Mouse (Mus musculus) embryonic facial prominence, embryonic 12.5 days (tissue): ENCODE measurements at regions not wholly inside any gene's neighbourhood (a gene's known extent, or its start where the extent isn't known, plus 50 kb on each side); places are given as distances from the start of the nearest gene placed in this dataset.

Experiments
- ATAC-seq: fragments of 200-750 bp; cut with Nextera tagmentation; 2 replicates; pipeline ENCODE4 v1.8.0; 2017; ENCODE audit not compliant: insufficient number of reproducible peaks, insufficient read depth, low FRiP score, low TSS enrichment
- H3K27ac ChIP-seq: fragments of 300-500 bp; sonication (generic); 2 replicates; pipeline ENCODE4 v1.5.1; 2016; ENCODE audit warnings: mild to moderate bottlenecking
- H3K27me3 ChIP-seq: fragments of 300-500 bp; sonication (generic); 2 replicates; pipeline ENCODE4 v1.6.1; 2016; ENCODE audit warnings: mild to moderate bottlenecking, moderate library complexity
- H3K36me3 ChIP-seq: fragments of 300-500 bp; sonication (generic); 2 replicates; pipeline ENCODE4 v1.6.1; 2016; ENCODE audit warnings: mild to moderate bottlenecking
- H3K4me1 ChIP-seq: fragments of 300-500 bp; sonication (generic); 2 replicates; pipeline ENCODE4 v1.6.1; 2016
- H3K4me2 ChIP-seq: fragments of 300-500 bp; sonication (generic); replicated peaks from 2 replicates; pipeline ENCODE4 v1.6.1; 2016; ENCODE audit warnings: mild to moderate bottlenecking, moderate library complexity
- H3K4me3 ChIP-seq: fragments of 300-500 bp; sonication (generic); 2 replicates; pipeline ENCODE4 v1.5.1; 2016; ENCODE audit warnings: mild to moderate bottlenecking
- H3K9ac ChIP-seq: fragments of 300-500 bp; sonication (generic); 2 replicates; pipeline ENCODE4 v1.6.1; 2016; ENCODE audit warnings: mild to moderate bottlenecking, moderate library complexity
- H3K9me3 ChIP-seq: fragments of 300-500 bp; sonication (generic); 2 replicates; pipeline ENCODE4 v1.6.1; 2016; ENCODE audit warnings: mild to moderate bottlenecking, moderate library complexity
- WGBS: fragments of 180-500 bp; shearing (Covaris S2); methylation state at CpG from one replicate; pipeline ENCODE4 v1.1.7; 2016; 5-methylcytosine and 5-hydroxymethylcytosine counted together

DNA sequence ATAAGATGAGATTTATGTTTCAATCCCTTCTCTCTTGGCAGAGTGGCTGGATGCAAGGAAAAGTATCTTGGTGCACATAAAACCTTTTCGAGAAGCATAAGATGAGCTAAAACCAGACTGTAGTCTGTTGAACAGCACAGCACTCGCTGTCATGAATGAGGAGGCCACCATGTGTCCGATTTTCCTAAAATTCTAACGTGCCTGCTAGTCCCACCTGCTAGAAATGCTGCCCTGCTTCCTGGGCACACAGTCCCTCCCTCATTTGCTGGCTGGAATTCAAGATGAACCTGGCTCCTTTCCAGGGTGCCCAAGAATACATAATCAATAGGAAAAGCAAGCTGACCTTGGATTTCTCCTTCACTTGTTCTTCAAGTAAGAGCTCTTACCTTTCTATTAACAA is 501.4 kb upstream of the Map3k7 start:
- H3K27ac ChIP-seq = no peak overlapping the region
- H3K4me2 ChIP-seq = no peak overlapping the region
- WGBS = 82% methylated on average over 4 of the region's 4 CpGs
- H3K36me3 ChIP-seq = no peaks in the 10 kb centered on the region
- H3K9ac ChIP-seq = no peak overlapping the region
- ATAC-seq = no peak
- no peaks in the 10 kb centered on the region for H3K9me3 ChIP-seq
- no peak overlapping the region for H3K4me3 ChIP-seq
- H3K27me3 ChIP-seq = no peaks in the 10 kb centered on the region
- no peaks in the 10 kb centered on the region for H3K4me1 ChIP-seq

DNA sequence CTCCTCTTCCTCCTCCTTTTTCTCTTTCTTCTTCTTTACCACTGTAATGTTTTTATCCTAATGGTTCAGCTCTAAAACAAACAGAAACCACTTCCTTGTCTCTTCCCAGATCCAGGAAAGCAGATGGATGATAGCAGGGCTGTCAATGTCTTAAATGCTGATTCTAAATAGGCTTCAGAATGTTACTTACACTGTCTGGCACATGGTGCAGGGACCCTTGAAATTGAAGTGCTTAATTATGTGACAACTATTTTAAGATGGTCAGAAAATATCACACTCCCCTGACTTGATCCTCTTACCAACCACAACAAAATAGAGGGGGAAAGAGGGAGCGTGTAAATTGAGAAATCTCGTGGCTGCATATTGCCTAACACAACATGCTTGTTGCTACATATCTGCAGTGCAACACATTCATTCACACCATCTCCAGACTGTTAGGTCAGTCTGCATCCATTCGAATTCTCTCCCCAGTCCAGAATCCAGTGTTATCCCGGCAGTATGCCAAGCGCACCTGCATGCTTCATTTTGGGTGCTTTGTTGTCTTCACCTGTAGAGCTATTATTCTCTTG is 500.7 kb upstream of the Map3k7 start:
- Histone ChIP-seq H3K27me3 (no peaks in the 10 kb centered on the region), H3K4me1 (no peaks in the 10 kb centered on the region), H3K9ac (no peak overlapping the region), H3K9me3 (no peaks in the 10 kb centered on the region), H3K27ac (no peak overlapping the region), H3K36me3 (no peaks in the 10 kb centered on the region), H3K4me3 (no peak overlapping the region), H3K4me2 (no peak overlapping the region)
- ATAC-seq = no peak
- 82% methylated on average over 5 of the region's 5 CpGs for WGBS

DNA sequence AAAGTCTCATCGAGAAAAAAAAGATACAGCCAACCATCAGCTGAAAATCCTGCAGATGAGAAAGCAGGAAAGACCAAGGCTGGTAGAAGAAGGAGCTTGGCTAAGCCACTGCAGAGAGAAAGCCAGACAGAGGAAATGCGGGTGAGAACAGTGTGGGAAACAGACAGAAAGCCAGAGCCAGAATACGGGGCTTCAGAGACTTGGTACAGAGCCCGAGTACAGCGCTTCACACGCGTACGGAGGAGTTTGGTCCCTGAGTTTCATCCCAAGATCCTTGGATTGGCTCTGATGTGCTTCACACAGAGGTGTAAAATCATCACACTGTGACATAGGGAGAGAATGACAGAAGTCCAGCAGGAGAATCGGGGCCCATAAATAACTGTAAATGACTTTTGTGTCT is 495.6 kb upstream of the Map3k7 start:
- no peak for ATAC-seq
- Histone ChIP-seq H3K4me3 (no peak overlapping the region), H3K9me3 (no peaks in the 10 kb centered on the region), H3K4me2 (no peak overlapping the region), H3K27ac (no peak overlapping the region), H3K4me1 (no peaks in the 10 kb centered on the region), H3K9ac (no peak overlapping the region), H3K27me3 (no peaks in the 10 kb centered on the region), H3K36me3 (no peaks in the 10 kb centered on the region)
- 84% methylated on average over 9 of the region's 9 CpGs for WGBS

- no peaks in the 10 kb centered on the region for H3K4me1 ChIP-seq
- H3K27me3 ChIP-seq = no peaks in the 10 kb centered on the region
- no peaks in the 10 kb centered on the region for H3K36me3 ChIP-seq
- no peak for ATAC-seq
- no peak overlapping the region for H3K4me3 ChIP-seq
- WGBS = 70% methylated on average over 4 of the region's 4 CpGs
- no peak overlapping the region for H3K27ac ChIP-seq
- no peaks in the 10 kb centered on the region for H3K9me3 ChIP-seq
- H3K9ac ChIP-seq = no peak overlapping the region
- H3K4me2 ChIP-seq = no peak overlapping the region
Observed at GRCm38 (mm10) chr4:31469803-31470202, 494.1 kb upstream of the Map3k7 start.

- H3K4me2 ChIP-seq = no peak overlapping the region
- no peaks in the 10 kb centered on the region for H3K4me1 ChIP-seq
- H3K36me3 ChIP-seq = no peaks in the 10 kb centered on the region
- H3K27me3 ChIP-seq = no peaks in the 10 kb centered on the region
- no peak overlapping the region for H3K27ac ChIP-seq
- no peak overlapping the region for H3K9ac ChIP-seq
- H3K9me3 ChIP-seq = no peaks in the 10 kb centered on the region
- 91% methylated on average over 3 of the region's 3 CpGs for WGBS
- H3K4me3 ChIP-seq = no peak overlapping the region
- ATAC-seq = no peak
Observed at GRCm38 (mm10) chr4:31492535-31492934, 471.4 kb upstream of the Map3k7 start.

GRCm38 (mm10) chr4:31493087-31493511 is 470.8 kb upstream of the Map3k7 start:
- ATAC-seq = no peak
- H3K36me3 ChIP-seq = no peaks in the 10 kb centered on the region
- 78% methylated on average over 3 of the region's 3 CpGs for WGBS
- H3K4me3 ChIP-seq = no peak overlapping the region
- no peak overlapping the region for H3K27ac ChIP-seq
- H3K4me2 ChIP-seq = no peak overlapping the region
- no peaks in the 10 kb centered on the region for H3K9me3 ChIP-seq
- H3K4me1 ChIP-seq = no peaks in the 10 kb centered on the region
- H3K9ac ChIP-seq = no peak overlapping the region
- H3K27me3 ChIP-seq = no peaks in the 10 kb centered on the region

GRCm38 (mm10) chr4:31499888-31500287 is 464.0 kb upstream of the Map3k7 start:
- H3K4me1 ChIP-seq = no peaks in the 10 kb centered on the region
- no peaks in the 10 kb centered on the region for H3K9me3 ChIP-seq
- H3K9ac ChIP-seq = no peak overlapping the region
- no peak overlapping the region for H3K4me2 ChIP-seq
- ATAC-seq = no peak
- no peak overlapping the region for H3K4me3 ChIP-seq
- H3K27ac ChIP-seq = no peak overlapping the region
- H3K36me3 ChIP-seq = no peaks in the 10 kb centered on the region
- WGBS = 87% methylated on average over 2 of the region's 2 CpGs
- no peaks in the 10 kb centered on the region for H3K27me3 ChIP-seq

- no peak for ATAC-seq
- Histone ChIP-seq H3K27ac (no peak overlapping the region), H3K27me3 (no peaks in the 10 kb centered on the region), H3K36me3 (no peaks in the 10 kb centered on the region), H3K9ac (no peak overlapping the region), H3K4me2 (no peak overlapping the region), H3K4me1 (no peaks in the 10 kb centered on the region), H3K9me3 (no peaks in the 10 kb centered on the region), H3K4me3 (no peak overlapping the region)
- 59% methylated on average over 4 of the region's 4 CpGs for WGBS
Observed at GRCm38 (mm10) chr4:31500432-31500831, 463.5 kb upstream of the Map3k7 start.

GRCm38 (mm10) chr4:31525638-31526207 is 438.2 kb upstream of the Map3k7 start:
- Histone ChIP-seq H3K4me3 (no peak overlapping the region), H3K4me1 (no peaks in the 10 kb centered on the region), H3K27me3 (no peaks in the 10 kb centered on the region), H3K9ac (no peak overlapping the region), H3K9me3 (no peaks in the 10 kb centered on the region), H3K27ac (no peak overlapping the region), H3K4me2 (no peak overlapping the region), H3K36me3 (no peaks in the 10 kb centered on the region)
- ATAC-seq = no peak
- 52% methylated on average over 4 of the region's 4 CpGs for WGBS

DNA sequence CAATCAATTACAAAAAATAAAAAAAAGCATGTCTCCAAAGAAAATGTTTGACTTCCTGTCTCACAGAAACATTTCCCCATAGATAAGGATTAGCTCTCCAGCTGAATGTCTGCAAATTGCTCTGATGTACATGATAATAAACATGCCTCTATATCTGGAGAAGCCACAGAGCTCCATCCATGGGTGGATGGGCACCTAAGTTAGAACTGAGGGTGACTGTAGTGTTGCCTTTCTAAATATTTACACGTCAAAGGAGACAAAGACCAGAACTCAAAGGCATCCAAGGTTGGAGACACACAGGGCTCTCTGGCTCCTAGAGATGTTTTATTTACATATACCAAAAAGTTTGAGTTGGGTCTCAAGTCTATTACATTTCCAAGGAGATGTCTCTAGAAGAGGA is 427.1 kb upstream of the Map3k7 start:
- Histone ChIP-seq H3K4me3 (no peak overlapping the region), H3K27me3 (no peaks in the 10 kb centered on the region), H3K4me2 (no peak overlapping the region), H3K4me1 (no peaks in the 10 kb centered on the region), H3K9ac (no peak overlapping the region), H3K9me3 (no peaks in the 10 kb centered on the region), H3K27ac (no peak overlapping the region), H3K36me3 (no peaks in the 10 kb centered on the region)
- no peak for ATAC-seq
- WGBS = 51% methylated on average over 1 of the region's 1 CpGs

DNA sequence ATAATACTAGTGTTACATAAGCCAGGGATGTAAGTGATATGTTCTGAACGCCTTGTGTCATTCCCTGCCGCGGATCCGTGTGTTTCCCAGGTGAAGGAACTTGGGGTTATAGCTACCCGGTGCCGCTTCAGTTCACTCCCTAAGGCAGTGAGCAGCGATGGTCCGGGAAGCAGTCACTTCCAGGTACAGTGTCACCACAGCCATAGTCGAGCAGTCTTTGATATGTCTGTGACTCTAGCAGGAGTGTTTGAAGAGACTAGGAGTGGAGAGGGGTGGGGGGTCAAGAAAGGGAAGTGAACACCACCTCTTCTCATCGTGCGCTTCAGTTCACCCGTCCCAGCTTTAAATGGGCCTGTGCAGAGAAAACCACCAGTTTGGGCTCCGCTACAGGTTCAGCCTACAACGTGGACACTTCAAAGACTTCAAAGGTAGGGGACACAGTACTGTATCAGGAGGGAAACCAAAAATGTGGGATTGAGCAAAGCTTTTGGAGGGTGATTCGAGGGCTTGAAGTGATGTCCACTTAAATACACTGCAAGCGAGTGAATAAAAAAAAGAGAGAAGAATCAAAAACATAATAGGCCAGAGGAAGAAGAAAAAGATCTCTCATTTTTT is 410.0 kb upstream of the Map3k7 start:
- Histone ChIP-seq H3K36me3 (no peaks in the 10 kb centered on the region), H3K9me3 (no peaks in the 10 kb centered on the region), H3K9ac (no peak overlapping the region), H3K4me3 (no peak overlapping the region), H3K4me1 (no peaks in the 10 kb centered on the region), H3K4me2 (no peak overlapping the region), H3K27me3 (no peaks in the 10 kb centered on the region), H3K27ac (no peak overlapping the region)
- 89% methylated on average over 16 of the region's 16 CpGs for WGBS
- no peak for ATAC-seq

DNA sequence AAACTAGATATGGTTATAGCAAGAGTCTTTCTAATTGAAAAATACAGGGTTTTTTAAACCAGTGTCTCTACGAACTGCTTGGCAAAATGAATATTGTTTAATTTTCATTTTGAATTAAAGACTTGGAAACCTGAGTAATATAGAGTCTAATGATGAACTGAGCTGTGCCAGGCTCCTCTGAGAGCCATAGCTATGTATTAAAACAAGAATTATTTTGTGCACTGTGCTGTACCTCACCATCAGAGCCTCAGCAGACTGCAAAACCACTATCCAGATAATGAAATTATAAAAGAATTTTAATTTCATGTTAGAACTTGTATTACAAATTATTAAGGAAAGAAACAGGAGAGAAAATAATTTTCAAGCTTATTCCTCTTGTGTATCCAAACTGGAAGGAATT is 408.8 kb upstream of the Map3k7 start:
- Histone ChIP-seq H3K4me2 (no peak overlapping the region), H3K9ac (no peak overlapping the region), H3K36me3 (no peaks in the 10 kb centered on the region), H3K4me3 (no peak overlapping the region), H3K9me3 (no peaks in the 10 kb centered on the region), H3K4me1 (no peaks in the 10 kb centered on the region), H3K27me3 (no peaks in the 10 kb centered on the region), H3K27ac (no peak overlapping the region)
- 67% methylated on average over 1 of the region's 1 CpGs for WGBS
- ATAC-seq = no peak
